ENCODE assay signal across 28 mouse cellular contexts in the genomic region with DNA sequence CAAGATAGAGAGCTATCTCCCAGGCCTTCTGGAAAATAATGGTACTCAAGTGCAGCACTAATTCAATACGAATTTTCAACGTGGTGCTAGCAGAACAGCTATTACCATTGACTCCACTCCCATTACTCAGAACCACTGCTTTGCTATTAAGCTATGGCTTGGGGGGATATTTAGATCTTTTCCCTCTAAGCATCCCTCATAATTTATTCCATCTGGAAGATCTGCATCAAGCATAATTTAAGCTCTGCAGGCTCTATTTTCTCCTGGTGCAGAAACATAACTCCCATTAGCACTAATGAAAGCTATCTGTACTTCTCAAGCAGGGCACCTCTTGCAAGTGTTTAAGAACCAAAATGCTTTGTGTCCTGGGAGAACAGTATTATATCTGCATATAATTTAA.
A peak's percentile ranks its signal among the peaks of the same experiment; 100 is the strongest.
DNase-seq lines count a peak whose midpoint lies in the region; ATAC-seq lines count a peak whose summit lies in the region.
"Had no signal": no experiment of that assay in that cellular context is flagged by ENCODE, and none has a peak within 500 bp of the region (broad histone marks: within the 10 kb centered on the region; RNA-seq: fewer than 3 reads in every experiment).

No protein-coding gene starts in this region.

- no peak overlapping the region for H3K4me2 ChIP-seq in midbrain, embryonic 14.5 days (ENCODE audit: low read length)
- H3K4me2 ChIP-seq in midbrain, embryonic 15.5 days: no peak overlapping the region
- no peak overlapping the region for H3K4me2 ChIP-seq in hindbrain, embryonic 12.5 days (replicated peaks)
- H3K4me2 ChIP-seq in hindbrain, embryonic 15.5 days: no peak overlapping the region
- H3K4me2 ChIP-seq in neural tube, embryonic 14.5 days (ENCODE audit: low read depth, low read length): no peak overlapping the region
- H3K4me2 ChIP-seq: embryonic facial prominence, embryonic 12.5 days; forebrain, embryonic 15.5 days; heart, embryonic 11.5 days; liver, embryonic 15.5 days; lung, embryonic 14.5 days had no signal

- no peaks in the 10 kb centered on the region for H3K36me3 ChIP-seq in midbrain, embryonic 14.5 days (ENCODE audit: control insufficient read depth, insufficient read depth, low read length)
- H3K36me3 ChIP-seq in midbrain, embryonic 15.5 days (replicated peaks): no peaks in the 10 kb centered on the region
- no peaks in the 10 kb centered on the region for H3K36me3 ChIP-seq in hindbrain, embryonic 12.5 days
- no peaks in the 10 kb centered on the region for H3K36me3 ChIP-seq in hindbrain, embryonic 15.5 days
- no peaks in the 10 kb centered on the region for H3K36me3 ChIP-seq in neural tube, embryonic 14.5 days (ENCODE audit: control insufficient read depth, insufficient read depth, low read length)
- H3K36me3 ChIP-seq: embryonic facial prominence, embryonic 12.5 days; forebrain, embryonic 10.5 days; forebrain, embryonic 15.5 days; liver, embryonic 15.5 days had no signal

- ATAC-seq in midbrain, embryonic 14.5 days (ENCODE audit: low FRiP score, low TSS enrichment): no peak
- no peak for ATAC-seq in midbrain, embryonic 15.5 days (replicated peaks)
- peak; percentile 74 for ATAC-seq in hindbrain, embryonic 12.5 days (ENCODE audit: low FRiP score)
- ATAC-seq in hindbrain, embryonic 15.5 days (ENCODE audit: low FRiP score, low read depth): peak; percentile 69
- peak; percentile 58; the same call in 1 of the 2 replicates for ATAC-seq in neural tube, embryonic 14.5 days (ENCODE audit: low read depth)
- ATAC-seq: forebrain, embryonic 15.5 days; inflammation-experienced regulatory T-cells, adult 6 months had no signal

- H3K9ac ChIP-seq in midbrain, embryonic 14.5 days (replicated peaks; ENCODE audit: low read length): no peak overlapping the region
- no peak overlapping the region for H3K9ac ChIP-seq in midbrain, embryonic 15.5 days
- no peak overlapping the region for H3K9ac ChIP-seq in hindbrain, embryonic 12.5 days
- H3K9ac ChIP-seq in hindbrain, embryonic 15.5 days: no peak overlapping the region
- no peak overlapping the region for H3K9ac ChIP-seq in neural tube, embryonic 14.5 days (replicated peaks; ENCODE audit: low read depth, low read length)
- H3K9ac ChIP-seq: embryonic facial prominence, embryonic 12.5 days; forebrain, embryonic 15.5 days; liver, embryonic 15.5 days; lung, embryonic 14.5 days had no signal

- H3K27me3 ChIP-seq in midbrain, embryonic 14.5 days (ENCODE audit: control insufficient read depth, insufficient read depth, low read length): no peaks in the 10 kb centered on the region
- H3K27me3 ChIP-seq in midbrain, embryonic 15.5 days (replicated peaks): no peaks in the 10 kb centered on the region
- H3K27me3 ChIP-seq in hindbrain, embryonic 12.5 days: no peaks in the 10 kb centered on the region
- no peaks in the 10 kb centered on the region for H3K27me3 ChIP-seq in hindbrain, embryonic 15.5 days
- H3K27me3 ChIP-seq in neural tube, embryonic 14.5 days (ENCODE audit: control insufficient read depth, insufficient read depth, low read length): no peaks in the 10 kb centered on the region
- H3K27me3 ChIP-seq: embryonic facial prominence, embryonic 12.5 days; forebrain, embryonic 15.5 days; liver, embryonic 15.5 days had no signal

- WGBS in midbrain, embryonic 14.5 days: 53% methylated on average over 2 of the region's 2 CpGs
- 60% methylated on average over 2 of the region's 2 CpGs for WGBS in midbrain, embryonic 15.5 days
- WGBS in hindbrain, embryonic 12.5 days: 65% methylated on average over 2 of the region's 2 CpGs
- WGBS in hindbrain, embryonic 15.5 days: 45% methylated on average over 2 of the region's 2 CpGs
- WGBS in neural tube, embryonic 14.5 days: 43% methylated on average over 2 of the region's 2 CpGs

- H3K27ac ChIP-seq in midbrain, embryonic 14.5 days (replicated peaks; ENCODE audit: low read depth, low read length): no peak overlapping the region
- no peak overlapping the region for H3K27ac ChIP-seq in midbrain, embryonic 15.5 days
- no peak overlapping the region for H3K27ac ChIP-seq in hindbrain, embryonic 12.5 days
- H3K27ac ChIP-seq in hindbrain, embryonic 15.5 days (replicated peaks): no peak overlapping the region
- no peak overlapping the region for H3K27ac ChIP-seq in neural tube, embryonic 14.5 days (ENCODE audit: low read depth, low read length)
- H3K27ac ChIP-seq: embryonic facial prominence, embryonic 12.5 days; forebrain, embryonic 10.5 days; forebrain, embryonic 15.5 days; gastrocnemius, adult 2 months; liver, embryonic 15.5 days had no signal

- no peaks in the 10 kb centered on the region for H3K4me1 ChIP-seq in midbrain, embryonic 14.5 days (ENCODE audit: control insufficient read depth, insufficient read depth, low read length)
- no peaks in the 10 kb centered on the region for H3K4me1 ChIP-seq in midbrain, embryonic 15.5 days
- H3K4me1 ChIP-seq in hindbrain, embryonic 12.5 days: no peaks in the 10 kb centered on the region
- H3K4me1 ChIP-seq in hindbrain, embryonic 15.5 days (replicated peaks): no peaks in the 10 kb centered on the region
- no peaks in the 10 kb centered on the region for H3K4me1 ChIP-seq in neural tube, embryonic 14.5 days (ENCODE audit: control insufficient read depth, insufficient read depth, low read length)
- H3K4me1 ChIP-seq: embryonic facial prominence, embryonic 12.5 days; forebrain, embryonic 10.5 days; forebrain, embryonic 15.5 days; liver, embryonic 15.5 days had no signal

- no peaks in the 10 kb centered on the region for H3K9me3 ChIP-seq in midbrain, embryonic 14.5 days (ENCODE audit: control insufficient read depth, low read length)
- H3K9me3 ChIP-seq in midbrain, embryonic 15.5 days: 0 out of 2 replicates have a peak, but pooled peaks cover 3% of the 10 kb centered on the region
- no peaks in the 10 kb centered on the region for H3K9me3 ChIP-seq in hindbrain, embryonic 12.5 days (replicated peaks)
- H3K9me3 ChIP-seq in hindbrain, embryonic 15.5 days: no peaks in the 10 kb centered on the region
- no peaks in the 10 kb centered on the region for H3K9me3 ChIP-seq in neural tube, embryonic 14.5 days (ENCODE audit: control insufficient read depth, low read length)
- H3K9me3 ChIP-seq: embryonic facial prominence, embryonic 12.5 days; forebrain, embryonic 10.5 days; forebrain, embryonic 15.5 days; liver, embryonic 15.5 days had no signal

- no peak overlapping the region for H3K4me3 ChIP-seq in midbrain, embryonic 14.5 days (replicated peaks; ENCODE audit: low read depth, low read length)
- no peak overlapping the region for H3K4me3 ChIP-seq in midbrain, embryonic 15.5 days
- H3K4me3 ChIP-seq in hindbrain, embryonic 12.5 days: no peak overlapping the region
- H3K4me3 ChIP-seq in hindbrain, embryonic 15.5 days: no peak overlapping the region
- H3K4me3 ChIP-seq in neural tube, embryonic 14.5 days (ENCODE audit: low read depth, low read length): no peak overlapping the region
- H3K4me3 ChIP-seq: embryonic facial prominence, embryonic 12.5 days; forebrain, embryonic 10.5 days; forebrain, embryonic 15.5 days; gastrocnemius, adult 2 months; liver, embryonic 15.5 days had no signal

- DNase-seq in midbrain, embryonic 14.5 days: peak; percentile 15
- DNase-seq in kidney, adult 18-20 months: no peak
- DNase-seq in spleen, adult 18-20 months: no peak
- DNase-seq: adrenal gland, postnatal 25 days; B cell, adult 2 months; cerebellum, adult 18-20 months; cerebellum, postnatal 10 days; gastrocnemius, adult 2 months; gastrocnemius, postnatal 36 days; heart, adult 18-20 months; heart, postnatal 36 days; kidney, adult 2 months; kidney, postnatal 4 days; layer of hippocampus, postnatal 36 days; lung, embryonic 14.5 days; lung, postnatal 14 days; right cerebral cortex, postnatal 25 days; thymus, postnatal 14 days had no signal

Comparison
In these comparisons a context has a peak if more than half of its experiments do, and no peak if none do; other contexts are left out.
1. ATAC-seq: peak in hindbrain, embryonic 12.5 days (single experiment), hindbrain, embryonic 15.5 days (single experiment) and neural tube, embryonic 14.5 days (single experiment); none in midbrain, embryonic 14.5 days (single experiment) and midbrain, embryonic 15.5 days (single experiment).